Mouse (Mus musculus) left cerebral cortex, postnatal 25 days (tissue): ENCODE data around the gene Cadm1. TPM values are rescaled to one million over a fixed set of nuclear protein-coding genes. Genes with fewer than 3 reads are reported as not detected.

Experiments
- DNase-seq, 2 experiments: peaks; one replicate each; pipeline ENCODE4 v3.0.0; 2022; ENCODE audit warnings: low spot score in 2 of 2, mixed read lengths in 1 of 2
- intact Hi-C: fragments of 180-260 bp; cut with DNase I; formaldehyde crosslinking; loops from one replicate; pipeline ENCODE4 v1.15.1; 2025
- total RNA-seq, 2 experiments: library from RNA; stranded (reverse); gene quantifications; 2 replicates each; pipeline ENCODE4 v1.2.3; 2021

Cadm1 gene
- total RNA-seq, 2 experiments from 2014 or later = 214 to 251 TPM

DNA sequence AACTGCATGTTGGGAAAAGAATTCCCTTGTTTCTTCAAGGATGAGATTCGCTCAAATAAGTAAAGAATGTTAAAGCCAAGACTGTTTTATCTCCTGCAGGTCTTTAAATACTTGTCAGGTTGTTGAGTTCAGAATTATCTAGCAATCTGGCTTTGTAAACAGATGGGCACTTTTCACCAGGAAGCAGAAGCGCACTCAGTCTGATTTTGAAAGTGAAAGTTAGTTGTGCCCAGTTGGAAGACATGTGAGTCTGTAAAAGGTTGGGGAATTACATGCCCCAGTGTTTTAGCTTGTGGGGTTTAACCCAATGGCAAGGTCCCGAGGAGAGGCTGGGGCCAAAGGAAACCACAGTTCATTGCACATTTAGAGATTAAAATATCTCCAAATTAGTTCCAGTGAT, 104.7 kb downstream of the Cadm1 start:
- DNase-seq = no peak
- intact Hi-C loops = no loop called here

DNA sequence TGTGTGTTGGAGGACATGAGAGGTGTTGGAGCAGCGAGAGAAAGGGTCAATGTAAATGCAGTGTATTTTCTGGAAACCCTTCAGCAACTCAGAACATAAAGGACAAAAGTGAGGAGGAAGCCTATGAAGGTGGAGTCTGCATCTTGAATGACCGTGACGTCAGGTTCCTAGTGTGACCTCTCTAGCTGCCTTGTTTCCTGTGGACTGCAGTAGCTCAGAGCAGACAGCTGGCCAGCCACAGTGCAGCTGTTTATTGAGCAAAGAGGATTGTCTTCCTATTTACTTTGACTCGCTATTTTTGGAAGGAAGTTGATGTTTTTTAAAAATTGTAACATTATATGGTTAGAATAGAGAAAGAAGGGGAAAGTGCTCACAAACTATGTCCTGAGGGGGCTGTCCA, 112.7 kb downstream of the Cadm1 start:
- DNase-seq = no peak
- intact Hi-C loops = no loop called here

DNA sequence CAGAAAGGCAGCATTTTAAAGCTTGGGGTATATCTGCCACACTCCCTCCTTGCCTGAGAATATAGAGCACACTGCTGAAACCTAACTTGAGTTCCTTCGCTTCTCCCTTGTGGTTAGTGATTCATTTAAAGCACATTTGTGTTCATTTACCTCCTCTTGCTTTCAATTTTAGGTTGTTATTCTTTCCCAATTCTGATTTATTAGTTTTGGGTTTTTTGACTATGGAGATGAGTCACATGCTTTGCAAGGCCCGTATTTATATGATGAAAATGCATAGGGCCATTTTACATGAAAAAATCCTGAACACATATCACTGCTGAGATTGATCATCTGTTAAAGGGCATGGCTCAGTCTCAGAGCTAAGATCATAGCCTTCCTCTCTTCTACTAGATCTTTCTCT, 115.1 kb downstream of the Cadm1 start:
- no peak for DNase-seq
- intact Hi-C loops = no loop called here

DNA sequence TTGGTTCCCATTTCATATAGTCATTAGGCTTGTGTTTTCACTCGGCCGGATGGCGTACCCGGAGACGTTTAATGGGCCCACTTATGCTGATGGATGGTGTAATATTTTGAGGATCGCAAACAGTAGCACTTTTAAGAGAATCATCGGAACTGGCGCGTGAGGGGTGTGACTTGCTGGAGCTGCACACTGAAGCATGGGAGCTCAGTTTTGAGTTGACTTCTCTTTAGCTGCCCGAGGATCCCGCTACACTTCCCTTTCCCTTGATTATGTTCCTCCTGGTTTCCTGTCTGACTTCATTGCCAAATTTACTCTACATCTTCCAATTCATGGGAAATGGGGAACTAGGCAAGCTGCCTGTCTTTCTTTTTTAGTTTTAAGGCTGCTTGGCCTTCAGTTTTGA, 121.5 kb downstream of the Cadm1 start:
- no peak for DNase-seq
- intact Hi-C loops = no loop called here

DNA sequence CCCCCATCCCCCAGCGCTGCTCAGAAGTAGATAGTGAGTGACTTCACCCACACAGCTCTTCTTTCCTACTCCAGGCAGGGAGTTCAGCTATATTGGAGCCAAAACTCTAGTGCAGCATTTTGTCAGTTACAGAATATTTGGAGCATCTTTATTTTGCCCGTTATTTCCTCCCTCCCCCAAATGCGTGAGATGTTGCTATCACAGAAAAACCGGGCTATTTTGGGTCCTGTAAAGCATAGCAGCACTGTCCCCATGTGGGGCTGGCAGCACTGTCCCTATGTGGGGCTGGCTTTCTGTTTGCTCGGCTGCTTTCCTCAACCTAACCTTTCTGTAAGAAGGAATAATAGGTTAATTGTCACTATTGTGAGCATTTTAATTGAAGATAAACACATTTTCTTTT, 122.2 kb downstream of the Cadm1 start:
- DNase-seq = peak in 1 of 2 experiments; percentile 38

DNA sequence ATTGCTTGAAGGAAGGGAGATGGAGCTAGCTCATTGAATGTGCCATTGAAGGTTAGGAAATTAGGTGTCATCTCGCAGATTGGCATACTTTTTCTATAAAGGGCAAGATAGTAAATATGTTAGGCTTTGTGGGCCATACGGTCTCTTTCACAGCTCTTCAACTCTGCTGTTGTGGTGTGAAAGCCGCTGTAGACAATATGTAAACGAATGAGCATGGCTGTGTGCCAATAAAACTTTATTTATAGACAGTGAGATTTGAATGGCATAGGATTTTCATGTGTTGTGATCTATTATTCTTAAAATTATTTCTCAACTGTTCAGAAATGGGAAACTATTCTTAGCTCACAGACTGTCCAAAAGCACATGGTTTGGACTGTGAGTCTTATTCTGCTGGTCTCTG, 123.0 kb downstream of the Cadm1 start:
- intact Hi-C loops = no loop called here
- no peak for DNase-seq

More for the DNA sequence above, 122.2 kb downstream of the Cadm1 start:
- intact Hi-C loops = no loop called here

GRCm38 (mm10) chr9:47659366-47660090, 129.6 kb downstream of the Cadm1 start:
- intact Hi-C loops = no loop called here
- DNase-seq = peak in 1 of 2 experiments; percentile 46

DNA sequence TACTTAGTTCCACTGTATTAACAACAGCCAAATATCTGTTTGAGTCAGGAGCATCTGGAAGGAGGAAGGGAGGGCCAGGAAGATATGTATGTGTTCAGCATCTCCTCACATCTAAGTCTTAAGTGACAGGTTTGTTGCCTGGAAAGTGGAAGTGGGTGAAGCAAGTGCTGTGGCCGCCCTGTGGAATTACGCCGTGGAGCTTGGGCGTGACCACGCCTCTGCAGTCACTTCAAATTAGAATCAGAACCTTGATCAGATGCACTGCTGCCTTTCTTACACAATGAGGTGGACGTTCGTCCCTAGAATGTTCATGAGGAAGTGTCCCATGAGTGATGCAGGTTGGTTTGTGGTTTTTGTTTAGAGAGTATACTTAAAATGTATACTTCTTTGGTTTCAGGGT, 131.6 kb downstream of the Cadm1 start:
- intact Hi-C loops = no loop called here
- DNase-seq = no peak

DNA sequence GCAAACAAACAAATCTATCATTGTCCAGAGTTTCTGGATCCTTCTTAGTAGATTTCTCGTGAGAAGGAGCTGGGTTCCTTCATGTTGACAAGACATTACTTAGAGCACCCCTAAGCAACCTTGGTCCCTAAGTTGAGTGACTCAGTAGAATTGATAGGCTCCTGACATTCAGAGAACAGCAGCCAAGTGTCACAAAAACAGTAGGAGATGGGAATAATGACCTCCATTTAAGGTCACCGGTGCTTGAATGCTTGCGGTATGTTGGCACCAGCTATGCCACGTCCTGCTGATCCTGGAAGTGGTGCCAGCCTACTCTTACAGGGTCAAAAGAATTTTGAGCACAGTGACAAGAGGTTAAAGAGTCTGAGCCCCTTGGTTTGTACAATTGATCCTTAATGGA, 139.2 kb downstream of the Cadm1 start:
- intact Hi-C loops = no loop called here
- DNase-seq = no peak

- intact Hi-C loops = no loop called here
- no peak for DNase-seq
Measured at GRCm38 (mm10) chr9:47671617-47672016, 141.6 kb downstream of the Cadm1 start.

- intact Hi-C loops = no loop called here
- no peak for DNase-seq
Measured at GRCm38 (mm10) chr9:47674766-47675713, 145.1 kb downstream of the Cadm1 start.

DNA sequence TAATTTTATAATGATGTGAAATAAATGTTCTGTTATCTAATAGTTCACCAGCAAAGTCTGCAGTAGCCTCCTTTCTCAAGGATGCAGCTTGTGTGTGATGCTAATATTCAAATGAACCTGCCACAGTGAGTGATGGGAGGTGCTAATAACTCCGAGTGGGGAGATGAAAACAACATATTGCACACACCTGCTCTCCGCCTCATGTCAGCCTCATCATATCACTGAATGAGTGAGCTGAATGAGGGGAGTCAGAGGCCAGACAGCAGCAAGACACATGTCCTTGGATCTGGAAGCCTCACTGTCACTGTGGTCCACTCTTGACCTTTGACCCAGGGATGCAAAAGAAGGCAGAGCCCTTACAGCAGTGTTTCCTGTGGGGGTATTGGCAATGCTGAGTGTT, 156.9 kb downstream of the Cadm1 start:
- no peak for DNase-seq
- intact Hi-C loops = no loop called here

GRCm38 (mm10) chr9:47687604-47688003, 157.6 kb downstream of the Cadm1 start:
- intact Hi-C loops = no loop called here
- DNase-seq = no peak

DNA sequence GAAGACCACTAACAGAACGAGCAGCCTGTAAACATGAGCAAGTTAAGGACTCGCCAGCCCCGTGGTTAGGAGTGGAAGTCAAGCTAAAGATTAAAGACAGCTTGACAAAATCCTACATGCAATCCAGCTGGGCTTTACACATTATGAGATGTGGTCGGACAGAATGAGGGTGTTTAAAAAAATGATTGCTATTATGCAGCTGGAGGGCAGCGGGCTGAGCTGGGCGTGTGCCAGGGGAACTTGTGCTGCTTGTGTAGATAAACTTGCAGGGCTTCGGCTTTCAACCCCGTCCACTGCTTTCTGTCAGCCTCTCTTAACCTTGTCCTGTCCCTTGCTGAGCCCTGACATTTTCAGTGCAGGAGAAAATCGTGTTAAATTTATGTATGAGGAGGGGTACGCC, 158.3 kb downstream of the Cadm1 start:
- intact Hi-C loops = no loop called here
- no peak for DNase-seq

DNA sequence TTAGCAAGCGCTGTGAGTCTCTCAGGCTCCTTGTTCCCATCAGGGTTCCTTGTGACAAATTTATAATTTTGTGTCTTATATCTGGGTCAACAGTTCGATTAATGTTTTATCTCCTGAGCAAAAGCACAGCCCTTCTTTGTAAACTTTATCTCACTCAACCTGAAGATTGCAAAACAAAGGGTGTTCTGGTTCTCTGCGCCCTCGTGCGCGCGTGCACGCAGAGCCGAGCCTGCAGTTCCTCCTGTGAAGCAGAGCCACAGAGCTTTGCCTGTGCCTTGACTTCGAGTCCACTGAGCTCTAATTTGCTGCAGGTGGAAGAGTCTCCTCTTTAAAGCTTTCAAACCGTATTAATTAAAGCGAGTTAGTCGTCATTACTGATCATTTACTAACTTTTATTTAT, 162.9 kb downstream of the Cadm1 start:
- intact Hi-C loops = no loop called here
- no peak for DNase-seq

DNA sequence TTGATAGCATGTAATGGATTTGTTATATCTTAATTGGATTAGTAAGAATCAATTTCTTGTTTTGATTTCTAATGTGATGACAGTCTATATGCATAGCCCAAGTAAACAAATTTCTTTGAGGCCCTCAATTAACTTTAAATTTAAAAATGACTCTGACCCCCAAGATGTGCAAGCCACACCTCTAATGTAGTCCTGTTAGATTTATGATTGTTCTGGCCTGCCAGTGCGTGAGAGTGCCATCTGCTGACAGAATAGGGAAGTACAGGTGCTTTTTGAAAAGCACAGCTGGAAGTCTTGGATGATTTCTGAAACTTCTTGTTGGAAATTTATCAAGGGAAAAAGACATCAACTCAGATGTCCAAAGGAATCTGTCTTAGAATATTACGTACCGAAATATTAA, 169.1 kb downstream of the Cadm1 start:
- peak; percentile 70 to 78 for DNase-seq
- intact Hi-C loops = loop anchor here (2.0 to 5.0 kb wide), 3 partner anchors 112 to 1347 kb away; partner anchors contain the start of gene Cadm1

DNA sequence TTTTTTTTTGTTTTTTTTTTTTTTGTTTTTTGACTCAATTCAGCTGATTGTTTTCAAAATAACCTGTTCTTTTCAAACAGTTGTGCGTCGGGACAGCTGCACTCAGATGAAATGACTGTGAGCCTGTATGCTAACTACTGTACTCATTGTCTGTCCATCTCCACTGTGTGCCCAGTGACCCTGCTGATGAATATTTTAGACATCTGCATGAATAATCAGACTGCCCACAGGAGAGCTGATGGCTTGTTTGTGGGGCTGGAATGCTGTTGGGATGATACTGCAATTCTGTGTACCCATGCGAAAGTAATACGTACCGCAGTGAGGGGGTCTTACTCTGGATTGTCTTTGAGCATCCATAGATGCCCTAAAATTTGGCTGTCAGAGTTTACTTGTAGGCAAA, 170.0 kb downstream of the Cadm1 start:
- DNase-seq = no peak
- intact Hi-C loops = loop anchor here (10.0 kb wide), 1 partner anchor 575 kb away; no protein-coding TSS in a partner anchor

DNA sequence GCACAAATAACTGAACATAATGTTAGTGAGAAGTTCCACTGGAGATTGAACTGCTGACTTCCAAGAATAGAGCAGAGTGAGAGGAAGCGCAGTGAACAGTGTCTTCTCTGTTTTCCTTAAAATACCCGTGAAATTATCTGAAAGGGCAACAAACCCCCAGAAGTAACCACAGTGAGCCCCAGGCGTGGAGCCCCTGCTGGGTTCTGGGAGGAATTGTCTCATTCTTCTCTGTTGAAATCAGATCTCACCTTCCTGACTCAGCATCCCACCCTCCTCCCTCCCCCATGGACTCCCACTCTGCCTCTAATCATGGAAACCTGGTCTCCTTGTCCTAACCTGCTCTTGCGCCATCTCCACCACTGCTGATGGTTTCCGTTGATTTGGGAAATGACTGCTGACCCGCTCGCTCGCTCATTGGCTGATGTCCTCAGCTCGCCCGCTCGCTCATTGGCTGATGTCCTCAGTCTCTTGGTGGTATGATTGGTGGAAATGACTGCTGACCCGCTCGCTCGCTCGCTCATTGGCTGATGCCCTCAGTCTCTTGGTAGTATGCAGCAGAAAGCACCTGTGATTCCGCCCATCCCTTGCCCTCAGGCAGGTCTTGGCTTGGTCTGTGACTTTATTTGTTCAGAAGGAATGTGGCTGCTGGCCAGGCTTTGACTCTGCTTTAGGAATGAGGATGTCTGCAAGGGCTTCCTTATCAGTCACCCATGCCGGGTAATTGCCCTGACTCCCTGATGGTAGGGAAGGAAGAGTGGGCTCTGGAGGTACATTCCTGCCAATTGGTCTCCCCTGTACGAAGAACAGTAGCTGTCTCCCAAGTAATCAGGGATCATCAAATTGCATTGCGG, 173.3 kb downstream of the Cadm1 start:
- no peak for DNase-seq
- intact Hi-C loops = loop anchor here (10.0 kb wide), 1 partner anchor 578 kb away; no protein-coding TSS in a partner anchor

DNA sequence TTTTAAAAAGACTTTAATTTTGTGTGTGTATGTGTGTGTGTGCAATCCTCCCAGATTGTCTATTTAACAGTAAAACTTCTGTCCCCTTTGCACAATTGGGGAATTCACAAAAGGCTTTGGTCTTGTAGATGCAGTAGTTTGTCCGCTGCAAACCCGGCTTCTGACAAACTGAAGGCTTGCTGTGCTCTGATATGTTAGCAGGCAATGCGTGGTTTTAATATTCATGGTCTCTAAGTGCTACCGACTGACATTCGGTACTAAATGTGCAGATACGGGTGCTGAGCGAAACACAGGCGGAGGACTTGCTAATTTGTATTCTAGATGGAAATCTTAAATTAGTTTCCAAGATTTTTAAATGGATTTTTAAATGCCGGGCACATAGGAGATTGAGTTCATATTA, 176.4 kb downstream of the Cadm1 start:
- intact Hi-C loops = loop anchor here (5.0 to 10.0 kb wide), 2 partner anchors 582 to 969 kb away; no protein-coding TSS in a partner anchor
- DNase-seq = no peak

DNA sequence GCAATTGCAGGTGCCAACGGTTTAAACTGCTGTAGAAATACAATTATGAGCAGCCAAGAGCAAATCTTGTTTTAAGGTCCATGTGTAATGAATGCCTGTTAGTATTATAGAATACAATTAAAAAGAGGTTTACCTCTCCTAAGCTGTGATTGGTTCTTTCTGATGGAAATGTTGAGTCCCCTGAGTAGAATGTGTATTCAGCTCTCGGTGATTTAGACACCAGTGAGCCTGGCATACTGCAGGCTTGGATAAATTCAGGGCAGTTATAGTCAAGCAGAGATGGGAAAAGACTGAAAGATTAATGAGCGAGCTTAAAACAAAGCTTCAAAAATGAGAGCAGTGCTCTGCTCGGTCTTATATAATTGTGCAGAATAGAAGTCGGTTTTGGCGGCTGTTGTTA, 177.4 kb downstream of the Cadm1 start:
- intact Hi-C loops = loop anchor here (5.0 to 10.0 kb wide), 2 partner anchors 583 to 970 kb away; no protein-coding TSS in a partner anchor
- peak in 1 of 2 experiments; percentile 45 for DNase-seq
